Mouse (Mus musculus) liver, embryonic 12.5 days (tissue): ENCODE results near the gene Gm42715. TPM values are rescaled to one million over a fixed set of nuclear protein-coding genes. Genes with fewer than 3 reads are reported as not detected.
"Not testable (repeated sequence)": the region's sequence is repeated elsewhere in the genome, so short reads cannot be mapped to it uniquely, and the experiment has no call there.

ENCODE experiments used
- ATAC-seq: fragments of 200-750 bp; cut with Nextera tagmentation; 2 replicates; pipeline ENCODE4 v1.8.0; 2017; ENCODE audit warnings: moderate number of reproducible peaks, mild to moderate bottlenecking, moderate library complexity
- H3K27ac ChIP-seq: fragments of 300-500 bp; sonication (generic); 2 replicates; pipeline ENCODE4 v1.5.1; 2016; ENCODE audit warnings: mild to moderate bottlenecking
- H3K27me3 ChIP-seq: fragments of 300-500 bp; sonication (generic); replicated peaks from 2 replicates; pipeline ENCODE4 v1.6.1; 2016; ENCODE audit warnings: mild to moderate bottlenecking, moderate library complexity
- H3K36me3 ChIP-seq: fragments of 300-500 bp; sonication (generic); 2 replicates; pipeline ENCODE4 v1.6.1; 2016; ENCODE audit warnings: mild to moderate bottlenecking, moderate library complexity
- H3K4me1 ChIP-seq: fragments of 300-500 bp; sonication (generic); 2 replicates; pipeline ENCODE4 v1.6.1; 2016
- H3K4me2 ChIP-seq: fragments of 300-500 bp; sonication (generic); 2 replicates; pipeline ENCODE4 v1.6.1; 2016; ENCODE audit warnings: mild to moderate bottlenecking, moderate library complexity
- H3K4me3 ChIP-seq: fragments of 300-500 bp; sonication (generic); 2 replicates; pipeline ENCODE4 v1.5.1; 2016; ENCODE audit warnings: mild to moderate bottlenecking, moderate library complexity
- H3K9ac ChIP-seq: fragments of 300-500 bp; sonication (generic); 2 replicates; pipeline ENCODE4 v1.6.1; 2016; ENCODE audit warnings: mild to moderate bottlenecking, moderate library complexity
- H3K9me3 ChIP-seq: fragments of 300-500 bp; sonication (generic); replicated peaks from 2 replicates; pipeline ENCODE4 v1.6.1; 2016; ENCODE audit warnings: mild to moderate bottlenecking, moderate library complexity
- WGBS: fragments of 180-500 bp; shearing (Covaris S2); methylation state at CpG from one replicate; pipeline ENCODE4 v1.1.7; 2016; ENCODE audit not compliant: insufficient replicate concordance; 5-methylcytosine and 5-hydroxymethylcytosine counted together
- polyA plus RNA-seq: library from polyadenylated mRNA; unstranded; fragments of >200 nt; fragmentation: Nextera tagmentation; extraction: Ambion mirVana; gene quantifications from 2 replicates; pipeline ENCODE4 v1.2.1, GENCODE M21; 2016

The Gm42715 gene
- polyA plus RNA-seq, 1 experiment from 2014 or later = 8.8 TPM

DNA sequence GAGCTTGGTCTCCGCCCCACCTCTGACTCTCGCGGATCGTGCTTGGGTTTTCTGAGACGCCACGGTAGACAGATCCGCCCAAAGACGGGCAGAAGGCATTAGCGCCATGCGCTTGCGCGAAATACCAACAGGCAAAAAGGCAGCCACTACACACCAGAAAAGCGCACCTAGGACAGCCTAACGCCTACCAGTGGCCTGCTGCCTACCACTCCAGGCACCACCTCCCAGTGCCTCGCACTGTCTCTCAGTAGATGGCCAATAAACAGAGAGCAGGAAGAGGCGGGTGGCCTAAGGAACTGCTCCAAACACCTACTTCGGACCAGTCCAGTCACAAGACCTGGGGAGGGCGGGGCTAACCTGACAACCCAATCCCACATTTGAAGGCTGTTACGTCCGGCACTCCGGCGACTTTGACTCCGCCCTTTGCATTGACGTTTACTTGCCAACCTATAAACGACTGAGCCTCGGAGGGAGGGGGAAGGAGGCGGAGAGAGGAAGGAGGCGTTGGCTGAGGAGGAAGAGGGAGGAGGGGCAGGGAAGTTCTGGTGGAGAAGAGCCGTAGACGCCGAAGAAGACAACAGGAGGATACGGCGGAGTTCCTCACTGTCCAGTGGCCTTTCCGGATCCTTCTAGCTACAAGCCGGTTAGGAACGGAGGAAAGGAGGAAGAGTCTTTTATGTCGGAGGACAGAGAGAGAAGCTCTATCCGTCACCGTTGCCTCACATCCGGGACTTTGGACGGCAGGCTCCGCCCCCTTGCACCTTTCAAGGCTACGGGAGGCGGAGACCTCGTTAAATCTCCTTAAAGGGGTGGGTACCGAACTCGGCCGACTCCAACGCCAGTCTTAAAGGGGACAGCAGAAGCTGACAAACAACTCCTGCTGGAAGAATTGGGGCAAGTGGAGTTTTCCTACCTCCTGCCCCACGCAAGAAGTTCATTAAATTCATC, 41.4 kb upstream of the Gm42715 start:
- ATAC-seq = peak; percentile 94
- under 1% methylated on average over 50 of the region's 50 CpGs for WGBS

GRCm38 (mm10) chr7:127478635-127479317, 40.6 kb upstream of the Gm42715 start, which contains the start of gene Fbrs:
Fbrs (plus strand) TSS chr7:127479199.
- Histone ChIP-seq H3K9ac (peak within 1 kb of the TSS; percentile 97), H3K9me3 (no peaks in the 10 kb centered on the region), H3K4me3 (peak within 1 kb of the TSS; percentile 95), H3K36me3 (peaks cover 70% of the 10 kb centered on the region), H3K4me2 (peak within 1 kb of the TSS; percentile 95), H3K4me1 (peaks cover 53% of the 10 kb centered on the region), H3K27me3 (no peaks in the 10 kb centered on the region), H3K27ac (peak within 1 kb of the TSS; percentile 98)
- WGBS = under 1% methylated on average over 60 of the region's 62 CpGs
- peak; percentile 35 for ATAC-seq

More for the DNA sequence above, 41.4 kb upstream of the Gm42715 start:
- peak overlapping the region; percentile 98 for H3K27ac ChIP-seq
- peak overlapping the region; percentile 95 for H3K4me2 ChIP-seq
- H3K9me3 ChIP-seq = no peaks in the 10 kb centered on the region
- peak overlapping the region; percentile 97 for H3K9ac ChIP-seq
- peaks cover 70% of the 10 kb centered on the region for H3K36me3 ChIP-seq
- peak overlapping the region; percentile 95 for H3K4me3 ChIP-seq
- peaks cover 53% of the 10 kb centered on the region for H3K4me1 ChIP-seq
- H3K27me3 ChIP-seq = no peaks in the 10 kb centered on the region

- H3K27me3 ChIP-seq = no peaks in the 10 kb centered on the region
- peak overlapping the region; percentile 95 for H3K4me3 ChIP-seq
- 3% methylated on average over 47 of the region's 48 CpGs for WGBS
- H3K27ac ChIP-seq = peak overlapping the region; percentile 98
- no peaks in the 10 kb centered on the region for H3K9me3 ChIP-seq
- H3K4me1 ChIP-seq = peaks cover 53% of the 10 kb centered on the region
- peak overlapping the region; percentile 97 for H3K9ac ChIP-seq
- no peak for ATAC-seq
- H3K4me2 ChIP-seq = peak overlapping the region; percentile 95
- H3K36me3 ChIP-seq = peaks cover 70% of the 10 kb centered on the region
Measured at GRCm38 (mm10) chr7:127479318-127480225, 39.8 kb upstream of the Gm42715 start.

- peaks cover 70% of the 10 kb centered on the region for H3K36me3 ChIP-seq
- H3K9ac ChIP-seq = peak overlapping the region; percentile 97
- 31% methylated on average over 2 of the region's 2 CpGs for WGBS
- H3K27ac ChIP-seq = peak overlapping the region; percentile 98
- no peaks in the 10 kb centered on the region for H3K9me3 ChIP-seq
- peak overlapping the region; percentile 95 for H3K4me2 ChIP-seq
- H3K4me3 ChIP-seq = peak overlapping the region; percentile 95
- H3K4me1 ChIP-seq = peaks cover 53% of the 10 kb centered on the region
- no peaks in the 10 kb centered on the region for H3K27me3 ChIP-seq
- no peak for ATAC-seq
Measured at GRCm38 (mm10) chr7:127480321-127480720, 39.1 kb upstream of the Gm42715 start.

- Histone ChIP-seq H3K27me3 (no peaks in the 10 kb centered on the region), H3K4me3 (no peak overlapping the region), H3K27ac (no peak overlapping the region), H3K9ac (no peak overlapping the region), H3K9me3 (no peaks in the 10 kb centered on the region), H3K4me1 (peaks cover 21% of the 10 kb centered on the region), H3K4me2 (no peak overlapping the region), H3K36me3 (peaks cover 97% of the 10 kb centered on the region)
- no peak for ATAC-seq
- 83% methylated on average over 5 of the region's 5 CpGs for WGBS
Measured at GRCm38 (mm10) chr7:127485416-127485815, 34.0 kb upstream of the Gm42715 start.

- not testable (repeated sequence) for H3K4me2 ChIP-seq, H3K27me3 ChIP-seq, H3K9me3 ChIP-seq, ATAC-seq, H3K9ac ChIP-seq, H3K4me1 ChIP-seq, H3K27ac ChIP-seq, H3K4me3 ChIP-seq
- 82% methylated on average over 4 of the region's 5 CpGs for WGBS
- peaks cover 88% of the 10 kb centered on the region for H3K36me3 ChIP-seq
Measured at GRCm38 (mm10) chr7:127488364-127488763, 31.0 kb upstream of the Gm42715 start.

GRCm38 (mm10) chr7:127489982-127490381, 29.4 kb upstream of the Gm42715 start:
- Histone ChIP-seq H3K9me3 (no peaks in the 10 kb centered on the region), H3K27me3 (no peaks in the 10 kb centered on the region), H3K4me1 (no peaks in the 10 kb centered on the region), H3K36me3 (peaks cover 72% of the 10 kb centered on the region), H3K9ac (no peak overlapping the region), H3K4me2 (no peak overlapping the region), H3K27ac (no peak overlapping the region), H3K4me3 (no peak overlapping the region)
- WGBS = 87% methylated on average over 7 of the region's 7 CpGs
- no peak for ATAC-seq

DNA sequence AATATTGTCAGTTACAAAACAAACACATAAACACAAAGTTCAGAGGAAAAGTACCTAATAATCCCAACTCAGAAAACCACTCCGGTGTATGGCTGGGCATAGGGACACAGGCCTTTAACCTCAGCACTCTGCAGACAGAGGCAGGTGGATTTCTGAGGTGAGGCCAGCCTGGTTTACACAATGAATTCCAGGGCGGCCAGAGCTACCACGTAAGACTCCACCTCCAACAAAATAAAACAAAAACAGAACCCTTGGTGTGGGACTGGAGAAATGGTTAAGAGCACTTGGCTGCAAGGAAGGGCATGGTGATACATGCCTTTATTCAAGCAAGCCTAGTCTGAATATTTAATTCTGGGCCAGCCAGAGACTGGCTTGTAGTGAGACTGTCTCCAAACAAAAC, 27.5 kb upstream of the Gm42715 start:
- Histone ChIP-seq H3K36me3 (peaks cover 53% of the 10 kb centered on the region), H3K4me1 (no peaks in the 10 kb centered on the region), H3K9ac (no peak overlapping the region), H3K27me3 (no peaks in the 10 kb centered on the region), H3K9me3 (no peaks in the 10 kb centered on the region), H3K27ac (no peak overlapping the region), H3K4me2 (no peak overlapping the region), H3K4me3 (no peak overlapping the region)
- no peak for ATAC-seq
- WGBS = 89% methylated on average over 3 of the region's 3 CpGs

DNA sequence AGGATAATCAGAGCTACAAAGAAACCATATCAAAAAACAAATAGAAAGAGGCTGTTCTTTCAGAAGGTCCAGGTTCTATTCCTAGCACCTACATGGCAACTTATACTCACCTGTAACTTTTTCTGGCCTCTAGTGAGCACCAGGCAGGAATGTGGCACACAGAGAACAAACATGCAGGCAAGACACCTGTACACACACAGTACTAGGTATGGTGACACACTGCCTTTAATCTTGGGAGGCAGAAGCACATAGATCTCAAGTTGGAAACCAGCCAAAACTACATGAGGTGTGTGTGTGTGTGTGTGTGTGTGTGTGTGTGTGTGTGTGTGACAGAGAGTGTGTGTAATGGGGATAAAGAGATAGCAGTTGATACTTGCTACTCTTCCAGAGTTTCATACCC, 24.7 kb upstream of the Gm42715 start:
- Histone ChIP-seq H3K9me3 (no peaks in the 10 kb centered on the region), H3K4me3 (no peak overlapping the region), H3K27me3 (no peaks in the 10 kb centered on the region), H3K27ac (no peak overlapping the region), H3K9ac (no peak overlapping the region), H3K4me2 (no peak overlapping the region), H3K36me3 (peaks cover 28% of the 10 kb centered on the region), H3K4me1 (no peaks in the 10 kb centered on the region)
- no peak for ATAC-seq

DNA sequence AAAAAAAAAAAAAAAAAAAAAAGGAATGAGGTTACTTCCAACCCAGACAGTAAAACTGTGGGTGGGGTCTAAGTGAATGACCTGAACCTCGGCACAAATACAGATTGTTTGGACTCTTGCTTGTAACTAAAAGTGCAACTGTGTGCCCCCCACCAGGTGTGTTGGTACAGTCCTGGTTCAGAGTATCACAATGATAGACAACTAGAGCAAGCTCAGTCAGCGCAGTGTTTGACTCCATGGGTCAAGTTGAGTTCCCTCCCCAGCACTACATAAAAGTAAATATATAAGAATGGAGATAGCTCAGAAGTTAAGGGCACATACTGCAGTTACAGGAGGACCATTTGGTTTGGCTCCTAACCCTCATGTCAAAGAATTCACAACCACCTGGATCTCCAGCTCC, 22.0 kb upstream of the Gm42715 start:
- no peaks in the 10 kb centered on the region for H3K27me3 ChIP-seq
- H3K36me3 ChIP-seq = peaks cover under 1% of the 10 kb centered on the region; the same call in 1 of the 2 replicates
- no peak overlapping the region for H3K4me2 ChIP-seq
- H3K4me3 ChIP-seq = no peak overlapping the region
- 63% methylated on average over 2 of the region's 2 CpGs for WGBS
- no peaks in the 10 kb centered on the region for H3K9me3 ChIP-seq
- H3K9ac ChIP-seq = no peak overlapping the region
- no peak overlapping the region for H3K27ac ChIP-seq
- no peaks in the 10 kb centered on the region for H3K4me1 ChIP-seq
- no peak for ATAC-seq

GRCm38 (mm10) chr7:127498407-127498806, 21.0 kb upstream of the Gm42715 start:
- 0 out of 2 replicates have a peak, but pooled peaks have one; percentile 47 for ATAC-seq
- Histone ChIP-seq H3K27me3 (no peaks in the 10 kb centered on the region), H3K27ac (no peak overlapping the region), H3K36me3 (no peaks in the 10 kb centered on the region), H3K9ac (no peak overlapping the region), H3K4me1 (no peaks in the 10 kb centered on the region), H3K4me3 (no peak overlapping the region), H3K4me2 (no peak overlapping the region), H3K9me3 (no peaks in the 10 kb centered on the region)
- 37% methylated on average over 3 of the region's 3 CpGs for WGBS
